Mouse (Mus musculus): ENCODE data around the gene Ly6g6f.

DNA sequence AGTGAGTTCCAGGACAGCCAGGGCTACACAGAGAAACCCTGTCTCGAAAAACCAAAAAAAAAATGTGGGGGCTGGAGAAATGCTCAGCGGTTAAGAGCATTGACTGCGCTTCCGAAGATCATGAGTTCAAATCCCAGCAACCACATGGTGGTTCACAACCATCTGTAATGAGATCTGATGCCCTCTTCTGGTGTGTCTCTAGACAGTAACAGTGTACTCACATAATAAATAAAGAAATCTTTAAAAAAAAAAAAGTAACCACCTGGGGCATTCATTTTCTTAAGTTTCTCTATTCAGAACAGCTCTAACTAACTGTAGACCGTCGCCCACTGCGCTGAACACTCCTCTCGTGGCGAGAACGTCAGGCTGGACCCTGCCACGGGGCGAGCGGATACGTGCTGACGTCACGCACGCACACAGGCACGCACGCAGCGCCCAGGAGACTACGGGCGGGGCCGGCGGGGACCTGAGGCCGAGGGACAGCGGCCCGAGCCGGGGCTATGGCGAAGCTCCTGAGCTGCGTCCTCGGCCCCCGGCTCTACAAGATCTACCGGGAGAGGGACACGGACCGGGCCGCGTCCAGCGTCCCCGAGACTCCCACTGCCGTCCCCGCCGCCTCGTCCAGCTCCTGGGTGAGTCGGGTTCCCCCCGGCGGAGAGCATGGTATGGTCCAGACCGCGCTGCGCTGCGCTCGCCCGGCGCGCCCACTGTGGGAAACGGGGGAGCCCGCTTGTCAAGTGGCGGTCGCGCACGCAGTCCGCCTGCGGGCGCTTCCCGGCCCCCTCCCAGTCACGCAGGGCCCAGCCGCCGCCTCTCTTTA, 3.6 kb upstream of the Ly6g6f start, which contains the start of gene Abhd16a:
- TF ChIP-seq CTCF (IDR thresholded peaks at IDR 0.05; ENCODE audit: low read depth): peak; percentile 22
- TF ChIP-seq EP300 (IDR thresholded peaks at IDR 0.05; ENCODE audit: low read depth): no peak
